Mouse (Mus musculus): ENCODE measurements around the gene Kif13a. TPM values are rescaled to one million over a fixed set of nuclear protein-coding genes. Genes with fewer than 3 reads are reported as not detected.
A peak's percentile ranks its signal among the peaks of the same experiment; 100 is the strongest.

Kif13a gene
- polyA plus RNA-seq, 1 experiment from 2014 or later: 7.6 TPM

- WGBS: 94% methylated on average over 8 of the region's 8 CpGs
- no peak overlapping the region for H3K27ac ChIP-seq (ENCODE audit: low read length)
- H3K9me3 ChIP-seq (ENCODE audit: control insufficient read depth, low read length): no peaks in the 10 kb centered on the region
- H3K4me1 ChIP-seq (ENCODE audit: control insufficient read depth, insufficient read depth, low read length): peaks cover 5% of the 10 kb centered on the region; the same call in 1 of the 2 replicates
- H3K36me3 ChIP-seq (ENCODE audit: control insufficient read depth, insufficient read depth, low read length): no peaks in the 10 kb centered on the region
- H3K4me2 ChIP-seq (ENCODE audit: low read depth, low read length): no peak overlapping the region
- no peak overlapping the region for H3K9ac ChIP-seq (ENCODE audit: low read depth, low read length)
- no peak overlapping the region for H3K4me3 ChIP-seq (ENCODE audit: low read length)
- H3K27me3 ChIP-seq (replicated peaks; ENCODE audit: control insufficient read depth, insufficient read depth, low read length): no peaks in the 10 kb centered on the region
- no peak for ATAC-seq
Measured at GRCm38 (mm10) chr13:46858143-46858834, 71.4 kb downstream of the Kif13a start.

- WGBS: 72% methylated on average over 5 of the region's 5 CpGs
- no peak overlapping the region for H3K9ac ChIP-seq (ENCODE audit: low read depth, low read length)
- no peaks in the 10 kb centered on the region for H3K36me3 ChIP-seq (ENCODE audit: control insufficient read depth, insufficient read depth, low read length)
- ATAC-seq: peak; percentile 67
- no peaks in the 10 kb centered on the region for H3K27me3 ChIP-seq (replicated peaks; ENCODE audit: control insufficient read depth, insufficient read depth, low read length)
- H3K27ac ChIP-seq (ENCODE audit: low read length): no peak overlapping the region
- H3K9me3 ChIP-seq (ENCODE audit: control insufficient read depth, low read length): no peaks in the 10 kb centered on the region
- H3K4me3 ChIP-seq (ENCODE audit: low read length): no peak overlapping the region
- no peak overlapping the region for H3K4me2 ChIP-seq (ENCODE audit: low read depth, low read length)
- H3K4me1 ChIP-seq (ENCODE audit: control insufficient read depth, insufficient read depth, low read length): peaks cover 5% of the 10 kb centered on the region; the same call in 1 of the 2 replicates
Measured at GRCm38 (mm10) chr13:46854456-46854855, 75.2 kb downstream of the Kif13a start.

GRCm38 (mm10) chr13:46852470-46852869, 77.2 kb downstream of the Kif13a start:
- WGBS: 94% methylated on average over 4 of the region's 4 CpGs

GRCm38 (mm10) chr13:46845456-46845855, 84.2 kb downstream of the Kif13a start:
- H3K27me3 ChIP-seq (replicated peaks; ENCODE audit: control insufficient read depth, insufficient read depth, low read length): no peaks in the 10 kb centered on the region
- H3K36me3 ChIP-seq (ENCODE audit: control insufficient read depth, insufficient read depth, low read length): no peaks in the 10 kb centered on the region
- H3K9me3 ChIP-seq (ENCODE audit: control insufficient read depth, low read length): no peaks in the 10 kb centered on the region
- WGBS: 83% methylated on average over 9 of the region's 9 CpGs
- H3K27ac ChIP-seq (ENCODE audit: low read length): no peak overlapping the region
- no peaks in the 10 kb centered on the region for H3K4me1 ChIP-seq (ENCODE audit: control insufficient read depth, insufficient read depth, low read length)
- no peak for ATAC-seq
- H3K4me3 ChIP-seq (ENCODE audit: low read length): no peak overlapping the region
- no peak overlapping the region for H3K9ac ChIP-seq (ENCODE audit: low read depth, low read length)
- H3K4me2 ChIP-seq (ENCODE audit: low read depth, low read length): no peak overlapping the region

More at GRCm38 (mm10) chr13:46852470-46852869, 77.2 kb downstream of the Kif13a start:
- no peaks in the 10 kb centered on the region for H3K36me3 ChIP-seq (ENCODE audit: control insufficient read depth, insufficient read depth, low read length)
- H3K27ac ChIP-seq (ENCODE audit: low read length): no peak overlapping the region
- H3K9ac ChIP-seq (ENCODE audit: low read depth, low read length): no peak overlapping the region
- H3K9me3 ChIP-seq (ENCODE audit: control insufficient read depth, low read length): no peaks in the 10 kb centered on the region
- H3K4me3 ChIP-seq (ENCODE audit: low read length): no peak overlapping the region
- ATAC-seq: no peak
- no peak overlapping the region for H3K4me2 ChIP-seq (ENCODE audit: low read depth, low read length)
- no peaks in the 10 kb centered on the region for H3K27me3 ChIP-seq (replicated peaks; ENCODE audit: control insufficient read depth, insufficient read depth, low read length)
- H3K4me1 ChIP-seq (ENCODE audit: control insufficient read depth, insufficient read depth, low read length): no peaks in the 10 kb centered on the region; the same call in 1 of the 2 replicates

- Histone ChIP-seq H3K9ac (ENCODE audit: low read depth, low read length) (no peak overlapping the region), H3K36me3 (ENCODE audit: control insufficient read depth, insufficient read depth, low read length) (no peaks in the 10 kb centered on the region), H3K4me3 (ENCODE audit: low read length) (no peak overlapping the region), H3K4me1 (ENCODE audit: control insufficient read depth, insufficient read depth, low read length) (no peaks in the 10 kb centered on the region), H3K9me3 (ENCODE audit: control insufficient read depth, low read length) (no peaks in the 10 kb centered on the region), H3K4me2 (ENCODE audit: low read depth, low read length) (no peak overlapping the region), H3K27me3 (replicated peaks; ENCODE audit: control insufficient read depth, insufficient read depth, low read length) (no peaks in the 10 kb centered on the region), H3K27ac (ENCODE audit: low read length) (no peak overlapping the region)
- no peak for ATAC-seq
- 78% methylated on average over 12 of the region's 12 CpGs for WGBS
Measured at GRCm38 (mm10) chr13:46844561-46845235, 85.0 kb downstream of the Kif13a start.

GRCm38 (mm10) chr13:46843646-46844045, 86.0 kb downstream of the Kif13a start:
- no peak overlapping the region for H3K4me3 ChIP-seq (ENCODE audit: low read length)
- WGBS: 84% methylated on average over 3 of the region's 3 CpGs
- H3K9me3 ChIP-seq (ENCODE audit: control insufficient read depth, low read length): no peaks in the 10 kb centered on the region
- no peaks in the 10 kb centered on the region for H3K4me1 ChIP-seq (ENCODE audit: control insufficient read depth, insufficient read depth, low read length)
- no peaks in the 10 kb centered on the region for H3K36me3 ChIP-seq (ENCODE audit: control insufficient read depth, insufficient read depth, low read length)
- no peak overlapping the region for H3K4me2 ChIP-seq (ENCODE audit: low read depth, low read length)
- no peak overlapping the region for H3K27ac ChIP-seq (ENCODE audit: low read length)
- H3K27me3 ChIP-seq (replicated peaks; ENCODE audit: control insufficient read depth, insufficient read depth, low read length): no peaks in the 10 kb centered on the region
- H3K9ac ChIP-seq (ENCODE audit: low read depth, low read length): no peak overlapping the region
- no peak for ATAC-seq

GRCm38 (mm10) chr13:46842185-46842584, 87.5 kb downstream of the Kif13a start:
- ATAC-seq: no peak
- 74% methylated on average over 8 of the region's 8 CpGs for WGBS
- H3K4me2 ChIP-seq (ENCODE audit: low read depth, low read length): no peak overlapping the region
- no peaks in the 10 kb centered on the region for H3K36me3 ChIP-seq (ENCODE audit: control insufficient read depth, insufficient read depth, low read length)
- H3K27me3 ChIP-seq (replicated peaks; ENCODE audit: control insufficient read depth, insufficient read depth, low read length): no peaks in the 10 kb centered on the region
- no peak overlapping the region for H3K27ac ChIP-seq (ENCODE audit: low read length)
- no peaks in the 10 kb centered on the region for H3K4me1 ChIP-seq (ENCODE audit: control insufficient read depth, insufficient read depth, low read length)
- H3K9ac ChIP-seq (ENCODE audit: low read depth, low read length): no peak overlapping the region
- H3K4me3 ChIP-seq (ENCODE audit: low read length): no peak overlapping the region
- H3K9me3 ChIP-seq (ENCODE audit: control insufficient read depth, low read length): no peaks in the 10 kb centered on the region

- H3K9ac ChIP-seq (ENCODE audit: low read depth, low read length): no peak overlapping the region
- H3K4me1 ChIP-seq (ENCODE audit: control insufficient read depth, insufficient read depth, low read length): no peaks in the 10 kb centered on the region
- 91% methylated on average over 3 of the region's 3 CpGs for WGBS
- no peaks in the 10 kb centered on the region for H3K27me3 ChIP-seq (replicated peaks; ENCODE audit: control insufficient read depth, insufficient read depth, low read length)
- no peaks in the 10 kb centered on the region for H3K36me3 ChIP-seq (ENCODE audit: control insufficient read depth, insufficient read depth, low read length)
- H3K9me3 ChIP-seq (ENCODE audit: control insufficient read depth, low read length): no peaks in the 10 kb centered on the region
- no peak overlapping the region for H3K27ac ChIP-seq (ENCODE audit: low read length)
- no peak overlapping the region for H3K4me2 ChIP-seq (ENCODE audit: low read depth, low read length)
- ATAC-seq: no peak
- H3K4me3 ChIP-seq (ENCODE audit: low read length): no peak overlapping the region
Measured at GRCm38 (mm10) chr13:46841668-46842067, 88.0 kb downstream of the Kif13a start.

GRCm38 (mm10) chr13:46840676-46841075, 89.0 kb downstream of the Kif13a start:
- Histone ChIP-seq H3K9ac (ENCODE audit: low read depth, low read length) (no peak overlapping the region), H3K9me3 (ENCODE audit: control insufficient read depth, low read length) (no peaks in the 10 kb centered on the region), H3K36me3 (ENCODE audit: control insufficient read depth, insufficient read depth, low read length) (no peaks in the 10 kb centered on the region), H3K27ac (ENCODE audit: low read length) (no peak overlapping the region), H3K4me1 (ENCODE audit: control insufficient read depth, insufficient read depth, low read length) (no peaks in the 10 kb centered on the region), H3K4me2 (ENCODE audit: low read depth, low read length) (no peak overlapping the region), H3K27me3 (replicated peaks; ENCODE audit: control insufficient read depth, insufficient read depth, low read length) (no peaks in the 10 kb centered on the region), H3K4me3 (ENCODE audit: low read length) (no peak overlapping the region)
- ATAC-seq: no peak
- WGBS: 84% methylated on average over 13 of the region's 13 CpGs
